Mouse (Mus musculus) midbrain, embryonic 14.5 days (tissue): ENCODE results near the gene Rnf115. TPM values are rescaled to one million over a fixed set of nuclear protein-coding genes. Genes with fewer than 3 reads are reported as not detected.

Experiments used
- polyA plus RNA-seq: library from polyadenylated mRNA; unstranded; fragments of >200 nt; fragmentation: Nextera tagmentation; extraction: Ambion mirVana; gene quantifications from 2 replicates; pipeline ENCODE4 v1.2.1, GENCODE M21; 2014

The Rnf115 gene
- polyA plus RNA-seq, 1 experiment from 2014 or later: 83.8 TPM

Other genes with a start within 250 kb of the Rnf115 start
- 0.84 and 1.3 TPM in 2 replicates for gene Hfe2, start 202.5 kb upstream of the Rnf115 start, polyA plus RNA-seq
- gene Txnip, start 169.7 kb upstream of the Rnf115 start, polyA plus RNA-seq: 45.0 and 60.1 TPM in 2 replicates
- 0.43 and 0.45 TPM in 2 replicates for gene Gm16253, start 150.7 kb upstream of the Rnf115 start, polyA plus RNA-seq
- 14.8 and 17.1 TPM in 2 replicates for gene Polr3gl, start 133.5 kb upstream of the Rnf115 start, polyA plus RNA-seq
- 12.0 and 13.7 TPM in 2 replicates for gene Ankrd34a, start 131.0 kb upstream of the Rnf115 start, polyA plus RNA-seq
- 6.7 and 7.5 TPM in 2 replicates for gene Lix1l, start 126.5 kb upstream of the Rnf115 start, polyA plus RNA-seq
- gene Rbm8a, start 97.7 kb upstream of the Rnf115 start, polyA plus RNA-seq: 125 and 139 TPM in 2 replicates
- 61.3 and 61.5 TPM in 2 replicates for gene Pex11b, start 92.3 kb upstream of the Rnf115 start, polyA plus RNA-seq
- 0.11 TPM in 1 of 2 replicates, not detected in the other for gene Gm42957, start 92.2 kb upstream of the Rnf115 start, polyA plus RNA-seq
- gene Itga10, start 82.1 kb upstream of the Rnf115 start, polyA plus RNA-seq: 0.62 and 0.84 TPM in 2 replicates
- gene Ankrd35, start 57.5 kb upstream of the Rnf115 start, polyA plus RNA-seq: 0.57 and 0.84 TPM in 2 replicates
- 25.5 and 26.3 TPM in 2 replicates for gene Pias3, start 31.3 kb upstream of the Rnf115 start, polyA plus RNA-seq
- gene Nudt17, start 19.1 kb upstream of the Rnf115 start, polyA plus RNA-seq: 14.1 and 14.3 TPM in 2 replicates
- gene Polr3c, start within 50 bp of the Rnf115 start, polyA plus RNA-seq: 27.9 and 28.7 TPM in 2 replicates
- gene Pdzk1, start 101.6 kb downstream of the Rnf115 start, polyA plus RNA-seq: 0.16 TPM in 1 of 2 replicates, not detected in the other
- 0.39 and 0.46 TPM in 2 replicates for gene Cd160, start 101.7 kb downstream of the Rnf115 start, polyA plus RNA-seq
- gene Gja5, start 177.0 kb downstream of the Rnf115 start, polyA plus RNA-seq: 1.2 and 2.0 TPM in 2 replicates
- gene Gpr89, start 177.7 kb downstream of the Rnf115 start, polyA plus RNA-seq: 39.5 and 40.7 TPM in 2 replicates
- gene Gja8, start 198.4 kb downstream of the Rnf115 start, polyA plus RNA-seq: 0.05 TPM in 1 of 2 replicates, not detected in the other